Mouse (Mus musculus) limb, embryonic 13.5 days (tissue): ENCODE results near the gene Znrd1. TPM values are rescaled to one million over a fixed set of nuclear protein-coding genes. Genes with fewer than 3 reads are reported as not detected.
A peak's percentile ranks its signal among the peaks of the same experiment; 100 is the strongest.

Source experiments
- ATAC-seq: fragments of 200-750 bp; cut with Nextera tagmentation; 2 replicates; pipeline ENCODE4 v1.8.0; 2017; ENCODE audit warnings: low read depth, moderate number of reproducible peaks, moderate TSS enrichment; ENCODE audit not compliant: low FRiP score
- H3K27ac ChIP-seq: fragments of 300-500 bp; sonication (generic); 2 replicates; pipeline ENCODE4 v1.5.1; 2015; ENCODE audit warnings: inconsistent platforms, mild to moderate bottlenecking, moderate library complexity
- H3K27me3 ChIP-seq: fragments of 300-500 bp; sonication (generic); 2 replicates; pipeline ENCODE4 v1.6.1; 2015; ENCODE audit warnings: mild to moderate bottlenecking, inconsistent platforms
- H3K36me3 ChIP-seq: fragments of 300-500 bp; sonication (generic); 2 replicates; pipeline ENCODE4 v1.6.1; 2015; ENCODE audit warnings: inconsistent platforms, mild to moderate bottlenecking, moderate library complexity
- H3K4me1 ChIP-seq: fragments of 300-500 bp; sonication (generic); 2 replicates; pipeline ENCODE4 v1.6.1; 2015; ENCODE audit warnings: inconsistent platforms
- H3K4me2 ChIP-seq: fragments of 300-500 bp; sonication (generic); replicated peaks from 2 replicates; pipeline ENCODE4 v1.6.1; 2015; ENCODE audit warnings: inconsistent platforms, mild to moderate bottlenecking, moderate library complexity
- H3K4me3 ChIP-seq: fragments of 300-500 bp; sonication (generic); 2 replicates; pipeline ENCODE4 v1.5.1; 2015; ENCODE audit warnings: moderate library complexity, mild to moderate bottlenecking, inconsistent platforms
- H3K9ac ChIP-seq: fragments of 300-500 bp; sonication (generic); 2 replicates; pipeline ENCODE4 v1.6.1; 2015; ENCODE audit warnings: mild to moderate bottlenecking, inconsistent platforms
- H3K9me3 ChIP-seq: fragments of 300-500 bp; sonication (generic); 2 replicates; pipeline ENCODE4 v1.6.1; 2016; ENCODE audit warnings: inconsistent platforms
- WGBS: fragments of 180-500 bp; shearing (Covaris S2); methylation state at CpG from one replicate; pipeline ENCODE4 v1.1.7; 2015; 5-methylcytosine and 5-hydroxymethylcytosine counted together
- polyA plus RNA-seq: library from polyadenylated mRNA; unstranded; fragments of >200 nt; fragmentation: Nextera tagmentation; extraction: Ambion mirVana; gene quantifications from 2 replicates; pipeline ENCODE4 v1.2.1, GENCODE M21; 2015

Znrd1 gene
- polyA plus RNA-seq, 1 experiment from 2014 or later: 111 TPM

GRCm38 (mm10) chr17:36989437-36989836, 31.1 kb upstream of the Znrd1 start, which contains the start of gene H2-M5:
Gene H2-M5, minus strand, starts transcription at chr17:36989537.
- no peak within 1 kb of the TSS for H3K27ac ChIP-seq
- H3K9me3 ChIP-seq: no peaks in the 10 kb centered on the region
- H3K4me2 ChIP-seq: peak within 1 kb of the TSS; percentile 49
- 0 out of 2 replicates have a peak, but pooled peaks cover 7% of the 10 kb centered on the region for H3K4me1 ChIP-seq
- ATAC-seq: no peak
- peaks cover 37% of the 10 kb centered on the region for H3K27me3 ChIP-seq
- H3K4me3 ChIP-seq: peak within 1 kb of the TSS; percentile 25
- WGBS: 27% methylated on average over 5 of the region's 5 CpGs
- H3K36me3 ChIP-seq: no peaks in the 10 kb centered on the region
- H3K9ac ChIP-seq: no peak within 1 kb of the TSS; the same call in 1 of the 2 replicates

- Histone ChIP-seq H3K4me1 (0 out of 2 replicates have a peak, but pooled peaks cover 7% of the 10 kb centered on the region), H3K27me3 (peaks cover 37% of the 10 kb centered on the region), H3K27ac (no peak overlapping the region), H3K9ac (no peak overlapping the region; the same call in 1 of the 2 replicates), H3K4me2 (peak overlapping the region; percentile 49), H3K36me3 (no peaks in the 10 kb centered on the region), H3K9me3 (no peaks in the 10 kb centered on the region), H3K4me3 (peak overlapping the region; percentile 25)
- WGBS: 5% methylated on average over 24 of the region's 24 CpGs
- ATAC-seq: no peak
These were observed 30.1 kb upstream of the Znrd1 start for GRCm38 (mm10) chr17:36988475-36988874.

GRCm38 (mm10) chr17:36982253-36983155, 24.1 kb upstream of the Znrd1 start:
- no peak for ATAC-seq
- no peak overlapping the region for H3K4me2 ChIP-seq
- 29% methylated on average over 5 of the region's 5 CpGs for whole genome bisulfite sequencing

GRCm38 (mm10) chr17:36981845-36982244, 23.5 kb upstream of the Znrd1 start:
- Histone ChIP-seq H3K4me2 (peak overlapping the region; percentile 50), H3K4me3 (0 out of 2 replicates have a peak overlapping the region, but pooled peaks have one; percentile 4), H3K4me1 (peaks cover 26% of the 10 kb centered on the region), H3K27me3 (peaks cover 12% of the 10 kb centered on the region), H3K9me3 (no peaks in the 10 kb centered on the region), H3K36me3 (no peaks in the 10 kb centered on the region), H3K9ac (no peak overlapping the region), H3K27ac (no peak overlapping the region)
- peak; percentile 15; the same call in 1 of the 2 replicates for ATAC-seq
- WGBS: 3% methylated on average over 4 of the region's 4 CpGs

More at GRCm38 (mm10) chr17:36982253-36983155, 24.1 kb upstream of the Znrd1 start:
- Histone ChIP-seq H3K4me3 (no peak overlapping the region), H3K27ac (no peak overlapping the region), H3K9ac (no peak overlapping the region), H3K4me1 (peaks cover 26% of the 10 kb centered on the region), H3K27me3 (peaks cover 18% of the 10 kb centered on the region), H3K36me3 (no peaks in the 10 kb centered on the region), H3K9me3 (no peaks in the 10 kb centered on the region)

- peaks cover 6% of the 10 kb centered on the region for H3K27me3 ChIP-seq
- peak within 1 kb of the TSS; percentile 50 for H3K4me2 ChIP-seq
- H3K9me3 ChIP-seq: no peaks in the 10 kb centered on the region
- no peak within 1 kb of the TSS for H3K27ac ChIP-seq
- peaks cover 26% of the 10 kb centered on the region for H3K4me1 ChIP-seq
- WGBS: 13% methylated on average over 18 of the region's 18 CpGs
- ATAC-seq: peak; percentile 19; the same call in 1 of the 2 replicates
- H3K9ac ChIP-seq: no peak within 1 kb of the TSS
- 0 out of 2 replicates have a peak within 1 kb of the TSS, but pooled peaks have one; percentile 4 for H3K4me3 ChIP-seq
- H3K36me3 ChIP-seq: no peaks in the 10 kb centered on the region
These were observed 23.0 kb upstream of the Znrd1 start, which contains the start of gene 2410137M14Rik for GRCm38 (mm10) chr17:36981221-36981813. Gene 2410137M14Rik, minus strand, starts transcription at chr17:36981237.

- Histone ChIP-seq H3K9ac (no peak overlapping the region), H3K4me2 (no peak overlapping the region), H3K27me3 (no peaks in the 10 kb centered on the region), H3K4me1 (no peaks in the 10 kb centered on the region), H3K27ac (no peak overlapping the region), H3K4me3 (no peak overlapping the region), H3K36me3 (no peaks in the 10 kb centered on the region), H3K9me3 (no peaks in the 10 kb centered on the region)
- ATAC-seq: no peak
- WGBS: 63% methylated on average over 8 of the region's 8 CpGs
These were observed 15.0 kb upstream of the Znrd1 start for GRCm38 (mm10) chr17:36973271-36973787.

GRCm38 (mm10) chr17:36972791-36973190, 14.4 kb upstream of the Znrd1 start:
- H3K9ac ChIP-seq: no peak overlapping the region
- H3K4me2 ChIP-seq: no peak overlapping the region
- no peaks in the 10 kb centered on the region for H3K36me3 ChIP-seq
- ATAC-seq: no peak
- no peaks in the 10 kb centered on the region for H3K27me3 ChIP-seq
- H3K9me3 ChIP-seq: no peaks in the 10 kb centered on the region
- 88% methylated on average over 3 of the region's 3 CpGs for WGBS
- H3K27ac ChIP-seq: no peak overlapping the region
- H3K4me3 ChIP-seq: no peak overlapping the region
- H3K4me1 ChIP-seq: no peaks in the 10 kb centered on the region

GRCm38 (mm10) chr17:36971172-36971850, 13.0 kb upstream of the Znrd1 start:
- H3K27me3 ChIP-seq: no peaks in the 10 kb centered on the region
- H3K4me2 ChIP-seq: no peak overlapping the region
- H3K9me3 ChIP-seq: no peaks in the 10 kb centered on the region
- no peak for ATAC-seq
- no peak overlapping the region for H3K4me3 ChIP-seq
- no peak overlapping the region for H3K27ac ChIP-seq
- H3K4me1 ChIP-seq: no peaks in the 10 kb centered on the region
- no peaks in the 10 kb centered on the region for H3K36me3 ChIP-seq
- H3K9ac ChIP-seq: no peak overlapping the region
- WGBS: 91% methylated on average over 6 of the region's 6 CpGs

GRCm38 (mm10) chr17:36970316-36970890, 12.0 kb upstream of the Znrd1 start:
- H3K9ac ChIP-seq: no peak overlapping the region
- H3K36me3 ChIP-seq: no peaks in the 10 kb centered on the region
- no peaks in the 10 kb centered on the region for H3K4me1 ChIP-seq
- H3K27ac ChIP-seq: no peak overlapping the region
- no peak overlapping the region for H3K4me3 ChIP-seq
- H3K4me2 ChIP-seq: no peak overlapping the region
- H3K9me3 ChIP-seq: no peaks in the 10 kb centered on the region
- ATAC-seq: no peak
- WGBS: 84% methylated on average over 14 of the region's 14 CpGs
- no peaks in the 10 kb centered on the region for H3K27me3 ChIP-seq

- no peaks in the 10 kb centered on the region for H3K4me1 ChIP-seq
- 85% methylated on average over 1 of the region's 1 CpGs for WGBS
- no peak for ATAC-seq
- no peak overlapping the region for H3K4me3 ChIP-seq
- no peak overlapping the region for H3K27ac ChIP-seq
- H3K9me3 ChIP-seq: no peaks in the 10 kb centered on the region
- H3K9ac ChIP-seq: no peak overlapping the region
- H3K4me2 ChIP-seq: no peak overlapping the region
- no peaks in the 10 kb centered on the region for H3K27me3 ChIP-seq
- no peaks in the 10 kb centered on the region for H3K36me3 ChIP-seq
These were observed 8.5 kb upstream of the Znrd1 start for GRCm38 (mm10) chr17:36966875-36967274.

- H3K4me3 ChIP-seq: no peak overlapping the region
- no peak overlapping the region for H3K27ac ChIP-seq
- H3K36me3 ChIP-seq: peaks cover 8% of the 10 kb centered on the region
- no peak overlapping the region for H3K9ac ChIP-seq
- no peak overlapping the region for H3K4me2 ChIP-seq
- 82% methylated on average over 1 of the region's 1 CpGs for WGBS
- no peak for ATAC-seq
- H3K27me3 ChIP-seq: no peaks in the 10 kb centered on the region
- H3K4me1 ChIP-seq: peaks cover 15% of the 10 kb centered on the region
- no peaks in the 10 kb centered on the region for H3K9me3 ChIP-seq
These were observed 2.8 kb upstream of the Znrd1 start for GRCm38 (mm10) chr17:36961125-36961524.
